Mouse (Mus musculus): ENCODE data around the gene Zcchc18.
"Not testable (repeated sequence)": the region's sequence is repeated elsewhere in the genome, so short reads cannot be mapped to it uniquely, and the experiment has no call there.

Zcchc18 gene

GRCm38 (mm10) chrX:136992978-136993547 lies at the start of gene Zcchc18:
TSS of gene Zcchc18 (plus strand) at chrX:136993155.
- Histone ChIP-seq H3K27me3 (ENCODE audit: insufficient read depth, low read length) (peaks cover 3% of the 10 kb centered on the region; the same call in 1 of the 2 replicates), H3K4me3 (replicated peaks; ENCODE audit: low read length) (peak within 1 kb of the TSS; percentile 64), H3K9me3 (ENCODE audit: low read length) (no peaks in the 10 kb centered on the region), H3K36me3 (ENCODE audit: insufficient read depth, low read length) (no peaks in the 10 kb centered on the region), H3K4me1 (replicated peaks; ENCODE audit: low read depth, low read length) (peaks cover 22% of the 10 kb centered on the region)
- TF ChIP-seq NANOG (IDR thresholded peaks at IDR 0.05; ENCODE audit: borderline replicate concordance, low read length) = no peak
- TF ChIP-seq POU5F1 (IDR thresholded peaks at IDR 0.05; ENCODE audit: borderline replicate concordance, low read length) = no peak
- TF ChIP-seq CTCF (conservative IDR thresholded peaks at IDR 0.05; ENCODE audit: low read length) = no peak

- H3K4me3 ChIP-seq (replicated peaks; ENCODE audit: low read length) = peak overlapping the region; percentile 56
- H3K9me3 ChIP-seq (ENCODE audit: low read length); H3K27me3 ChIP-seq (ENCODE audit: insufficient read depth, low read length); H3K36me3 ChIP-seq (ENCODE audit: insufficient read depth, low read length); H3K4me1 ChIP-seq (replicated peaks; ENCODE audit: low read depth, low read length): not testable (repeated sequence)
Observed at GRCm38 (mm10) chrX:136957583-136958279, 35.2 kb upstream of the Zcchc18 start.

GRCm38 (mm10) chrX:136958300-136958699 lies 34.7 kb upstream of the Zcchc18 start:
- not testable (repeated sequence) for H3K27me3 ChIP-seq (ENCODE audit: insufficient read depth, low read length); H3K36me3 ChIP-seq (ENCODE audit: insufficient read depth, low read length); H3K4me3 ChIP-seq (replicated peaks; ENCODE audit: low read length); H3K4me1 ChIP-seq (replicated peaks; ENCODE audit: low read depth, low read length); H3K9me3 ChIP-seq (ENCODE audit: low read length)

GRCm38 (mm10) chrX:136959688-136960087 lies 33.3 kb upstream of the Zcchc18 start:
- H3K9me3 ChIP-seq (ENCODE audit: low read length) = 0 out of 2 replicates have a peak, but pooled peaks cover 3% of the 10 kb centered on the region
- no peaks in the 10 kb centered on the region for H3K36me3 ChIP-seq (ENCODE audit: insufficient read depth, low read length)
- no peak overlapping the region for H3K4me3 ChIP-seq (replicated peaks; ENCODE audit: low read length)
- TF ChIP-seq NANOG (IDR thresholded peaks at IDR 0.05; ENCODE audit: borderline replicate concordance, low read length) = no peak
- peak; percentile 21; the same call in 1 of the 2 replicates for TF ChIP-seq CTCF (conservative IDR thresholded peaks at IDR 0.05; ENCODE audit: low read length)
- H3K27me3 ChIP-seq (ENCODE audit: insufficient read depth, low read length) = no peaks in the 10 kb centered on the region
- H3K4me1 ChIP-seq (replicated peaks; ENCODE audit: low read depth, low read length) = no peaks in the 10 kb centered on the region

- not testable (repeated sequence) for H3K9me3 ChIP-seq (ENCODE audit: low read length); H3K27me3 ChIP-seq (ENCODE audit: insufficient read depth, low read length); H3K36me3 ChIP-seq (ENCODE audit: insufficient read depth, low read length); H3K4me1 ChIP-seq (replicated peaks; ENCODE audit: low read depth, low read length)
- H3K4me3 ChIP-seq (replicated peaks; ENCODE audit: low read length) = peak within 1 kb of the TSS; percentile 75
Observed at GRCm38 (mm10) chrX:136975397-136975796, 17.6 kb upstream of the Zcchc18 start, which contains the start of gene Tmsb15b2. TSS of gene Tmsb15b2 (minus strand) at chrX:136975497.

GRCm38 (mm10) chrX:136976424-136977084 lies 16.4 kb upstream of the Zcchc18 start, which contains the start of the genes Tmsb15l and Tmsb15b1:
TSS of gene Tmsb15l (minus strand) at chrX:136976869.
TSS of gene Tmsb15b1 (minus strand) at chrX:136976874.
- peak within 1 kb of the TSS; percentile 75 for H3K4me3 ChIP-seq (replicated peaks; ENCODE audit: low read length)
- no peaks in the 10 kb centered on the region for H3K9me3 ChIP-seq (ENCODE audit: low read length)
- no peaks in the 10 kb centered on the region for H3K27me3 ChIP-seq (ENCODE audit: insufficient read depth, low read length)
- no peaks in the 10 kb centered on the region for H3K36me3 ChIP-seq (ENCODE audit: insufficient read depth, low read length)
- no peaks in the 10 kb centered on the region for H3K4me1 ChIP-seq (replicated peaks; ENCODE audit: low read depth, low read length)
- no peak for TF ChIP-seq CTCF (conservative IDR thresholded peaks at IDR 0.05; ENCODE audit: low read length)
- TF ChIP-seq NANOG (IDR thresholded peaks at IDR 0.05; ENCODE audit: borderline replicate concordance, low read length) = no peak
- no peak for TF ChIP-seq POU5F1 (IDR thresholded peaks at IDR 0.05; ENCODE audit: borderline replicate concordance, low read length)

- TF ChIP-seq CTCF (conservative IDR thresholded peaks at IDR 0.05; ENCODE audit: low read length) (peak; percentile 52), POU5F1 (IDR thresholded peaks at IDR 0.05; ENCODE audit: borderline replicate concordance, low read length) (no peak)
- Histone ChIP-seq H3K9me3 (ENCODE audit: low read length) (no peaks in the 10 kb centered on the region), H3K4me3 (replicated peaks; ENCODE audit: low read length) (0 out of 2 replicates have a peak overlapping the region, but pooled peaks have one; percentile 26), H3K4me1 (replicated peaks; ENCODE audit: low read depth, low read length) (no peaks in the 10 kb centered on the region), H3K27me3 (ENCODE audit: insufficient read depth, low read length) (no peaks in the 10 kb centered on the region), H3K36me3 (ENCODE audit: insufficient read depth, low read length) (no peaks in the 10 kb centered on the region)
Observed at GRCm38 (mm10) chrX:136978616-136979015, 14.3 kb upstream of the Zcchc18 start.

- peaks cover 2% of the 10 kb centered on the region; the same call in 1 of the 2 replicates for H3K27me3 ChIP-seq (ENCODE audit: insufficient read depth, low read length)
- H3K36me3 ChIP-seq (ENCODE audit: insufficient read depth, low read length) = no peaks in the 10 kb centered on the region
- no peak for TF ChIP-seq POU5F1 (IDR thresholded peaks at IDR 0.05; ENCODE audit: borderline replicate concordance, low read length)
- peaks cover 3% of the 10 kb centered on the region; the same call in 1 of the 2 replicates for H3K4me1 ChIP-seq (replicated peaks; ENCODE audit: low read depth, low read length)
- no peaks in the 10 kb centered on the region for H3K9me3 ChIP-seq (ENCODE audit: low read length)
- no peak overlapping the region for H3K4me3 ChIP-seq (replicated peaks; ENCODE audit: low read length)
Observed at GRCm38 (mm10) chrX:136986039-136986438, 6.9 kb upstream of the Zcchc18 start.

GRCm38 (mm10) chrX:136991274-136991673 lies 1.7 kb upstream of the Zcchc18 start:
- H3K9me3 ChIP-seq (ENCODE audit: low read length) = no peaks in the 10 kb centered on the region
- H3K36me3 ChIP-seq (ENCODE audit: insufficient read depth, low read length) = no peaks in the 10 kb centered on the region
- no peak overlapping the region for H3K4me3 ChIP-seq (replicated peaks; ENCODE audit: low read length)
- H3K27me3 ChIP-seq (ENCODE audit: insufficient read depth, low read length) = peaks cover 3% of the 10 kb centered on the region; the same call in 1 of the 2 replicates
- H3K4me1 ChIP-seq (replicated peaks; ENCODE audit: low read depth, low read length) = peaks cover 22% of the 10 kb centered on the region
- no peak for TF ChIP-seq CTCF (conservative IDR thresholded peaks at IDR 0.05; ENCODE audit: low read length)
- no peak for TF ChIP-seq POU5F1 (IDR thresholded peaks at IDR 0.05; ENCODE audit: borderline replicate concordance, low read length)
- no peak for TF ChIP-seq NANOG (IDR thresholded peaks at IDR 0.05; ENCODE audit: borderline replicate concordance, low read length)

Data from E14TG2a.4 (cell line).